In genomic region chr11:115859143-115859945, GRCm38 (mm10) we compare ENCODE assay signal across 8 mouse cellular contexts. TPM values are rescaled to one million over a fixed set of nuclear protein-coding genes. Genes with fewer than 3 reads are reported as not detected.
DNase-seq lines count a peak whose midpoint lies in the region; ATAC-seq and TF ChIP-seq lines count a peak whose summit lies in the region.

No protein-coding gene starts in this region.

- H3K4me3 ChIP-seq in cortical plate, adult 2 months (ENCODE audit: insufficient read depth, low read length) = no peak overlapping the region

- TF ChIP-seq CTCF in cortical plate, adult 2 months (IDR thresholded peaks at IDR 0.05; ENCODE audit: extremely low read depth, insufficient read depth, low read length) = peak; percentile 33; the same call in 1 of the 2 replicates

- peak; percentile 76 for ATAC-seq in activated CD4-positive, CD25-positive, alpha-beta regulatory T cell, adult 4 months
- peak; percentile 96 for ATAC-seq in megakaryocyte progenitor cell, adult 5-6 weeks (replicated peaks; ENCODE audit: poor library complexity)

- DNase-seq in gastrocnemius, postnatal 10 days = peak; percentile 96
- peak; percentile 87 for DNase-seq in induced T-regulatory cell, adult 2 months (ENCODE audit: low read depth)
- DNase-seq in left cerebral cortex, adult 9 months (ENCODE audit: low spot score in 2 of 2) = peak; percentile 7 to 54
- DNase-seq in right cerebral cortex, postnatal 10 days (ENCODE audit: low spot score in 2 of 2) = peak; percentile 80 to 84
- peak; percentile 88 for DNase-seq in urinary bladder, postnatal 14 days (ENCODE audit: low spot score)

- H3K4me1 ChIP-seq in cortical plate, adult 2 months (ENCODE audit: control insufficient read depth, insufficient read depth, low read length) = no peaks in the 10 kb centered on the region

- H3K27ac ChIP-seq in cortical plate, adult 2 months (ENCODE audit: insufficient read depth, low read length) = no peak overlapping the region

- no peak for TF ChIP-seq POLR2A in cortical plate, adult 2 months (IDR thresholded peaks at IDR 0.05; ENCODE audit: extremely low read depth, insufficient read depth, low read length)

RNA-seq across cellular contexts. Expression of gene Myo15b, which starts 1.1 kb away (rescaled TPM):
- polyA plus RNA-seq in activated CD4-positive, CD25-positive, alpha-beta regulatory T cell, adult 4 months (2017; shearing (Covaris generic)) = not detected
- 1.1 TPM in 2 replicates for polyA plus RNA-seq in cortical plate, adult 2 months (2012; rRNA removed)
- total RNA-seq in gastrocnemius, postnatal 10 days (2021) = not detected
- total RNA-seq in megakaryocyte progenitor cell, adult 5-6 weeks (2015) = 2.6 and 5.5 TPM in 2 replicates
- total RNA-seq in megakaryocyte progenitor cell, adult 5-6 weeks (2017) = 1.6 and 5.1 TPM in 2 replicates

RNA-seq across cellular contexts. Expression of gene Llgl2, which starts 35.5 kb away (rescaled TPM):
- 1 to 10 TPM; 6.3 TPM for polyA plus RNA-seq in activated CD4-positive, CD25-positive, alpha-beta regulatory T cell, adult 4 months (2017; shearing (Covaris generic))
- polyA plus RNA-seq in cortical plate, adult 2 months (2012; rRNA removed) = 3.1 and 3.2 TPM in 2 replicates
- total RNA-seq in gastrocnemius, postnatal 10 days (2021) = 10 to 100 TPM; 16.5 to 17.4 TPM
- 3.3 and 4.1 TPM in 2 replicates for total RNA-seq in megakaryocyte progenitor cell, adult 5-6 weeks (2015)
- total RNA-seq in megakaryocyte progenitor cell, adult 5-6 weeks (2017) = 3.0 and 4.8 TPM in 2 replicates

RNA-seq across cellular contexts. Expression of gene Smim5, which starts 40.4 kb away (rescaled TPM):
- 1 to 10 TPM in 1 of 2 experiments, under 1 TPM in 1; 0.89 to 1.2 TPM for polyA plus RNA-seq in activated CD4-positive, CD25-positive, alpha-beta regulatory T cell, adult 4 months (2017; shearing (Covaris generic))
- 0.57 and 0.58 TPM in 2 replicates for polyA plus RNA-seq in cortical plate, adult 2 months (2012; rRNA removed)
- 1 to 10 TPM; 3.6 to 4.1 TPM for total RNA-seq in gastrocnemius, postnatal 10 days (2021)
- total RNA-seq in megakaryocyte progenitor cell, adult 5-6 weeks (2015) = 4.9 and 8.7 TPM in 2 replicates
- total RNA-seq in megakaryocyte progenitor cell, adult 5-6 weeks (2017) = 2.8 and 8.2 TPM in 2 replicates

RNA-seq across cellular contexts. Expression of gene Tsen54, which starts 44.8 kb away (rescaled TPM):
- 10 to 100 TPM in 1 of 2 experiments, 1 to 10 TPM in 1; 8.9 to 11.9 TPM for polyA plus RNA-seq in activated CD4-positive, CD25-positive, alpha-beta regulatory T cell, adult 4 months (2017; shearing (Covaris generic))
- 15.3 and 15.8 TPM in 2 replicates for polyA plus RNA-seq in cortical plate, adult 2 months (2012; rRNA removed)
- total RNA-seq in gastrocnemius, postnatal 10 days (2021) = 10 to 100 TPM; 10.3 to 11.1 TPM
- total RNA-seq in megakaryocyte progenitor cell, adult 5-6 weeks (2015) = 4.0 and 9.0 TPM in 2 replicates
- 10.9 and 15.0 TPM in 2 replicates for total RNA-seq in megakaryocyte progenitor cell, adult 5-6 weeks (2017)

RNA-seq across cellular contexts. Expression of gene Caskin2, which starts 45.9 kb away (rescaled TPM):
- under 1 TPM; 0.46 to 0.79 TPM for polyA plus RNA-seq in activated CD4-positive, CD25-positive, alpha-beta regulatory T cell, adult 4 months (2017; shearing (Covaris generic))
- polyA plus RNA-seq in cortical plate, adult 2 months (2012; rRNA removed) = 22.1 and 24.1 TPM in 2 replicates
- total RNA-seq in gastrocnemius, postnatal 10 days (2021) = 10 to 100 TPM; 16.8 to 22.7 TPM
- total RNA-seq in megakaryocyte progenitor cell, adult 5-6 weeks (2015) = 2.7 and 4.3 TPM in 2 replicates
- total RNA-seq in megakaryocyte progenitor cell, adult 5-6 weeks (2017) = 1.5 and 3.5 TPM in 2 replicates

Comparison
In these comparisons a context has a peak if more than half of its experiments do, and no peak if none do; other contexts are left out.
1. DNase-seq: peak in every context shown above with its lines; median percentile 96 in gastrocnemius, postnatal 10 days; 88 in urinary bladder, postnatal 14 days; 87 in induced T-regulatory cell, adult 2 months; 82 in right cerebral cortex, postnatal 10 days; 30 in left cerebral cortex, adult 9 months.